Mouse (Mus musculus): ENCODE data around the gene Nabp2. TPM values are rescaled to one million over a fixed set of nuclear protein-coding genes. Genes with fewer than 3 reads are reported as not detected.
A peak's percentile ranks its signal among the peaks of the same experiment; 100 is the strongest.

Nabp2 gene
- polyA plus RNA-seq, 1 experiment from 2014 or later, result 92.2 TPM

DNA sequence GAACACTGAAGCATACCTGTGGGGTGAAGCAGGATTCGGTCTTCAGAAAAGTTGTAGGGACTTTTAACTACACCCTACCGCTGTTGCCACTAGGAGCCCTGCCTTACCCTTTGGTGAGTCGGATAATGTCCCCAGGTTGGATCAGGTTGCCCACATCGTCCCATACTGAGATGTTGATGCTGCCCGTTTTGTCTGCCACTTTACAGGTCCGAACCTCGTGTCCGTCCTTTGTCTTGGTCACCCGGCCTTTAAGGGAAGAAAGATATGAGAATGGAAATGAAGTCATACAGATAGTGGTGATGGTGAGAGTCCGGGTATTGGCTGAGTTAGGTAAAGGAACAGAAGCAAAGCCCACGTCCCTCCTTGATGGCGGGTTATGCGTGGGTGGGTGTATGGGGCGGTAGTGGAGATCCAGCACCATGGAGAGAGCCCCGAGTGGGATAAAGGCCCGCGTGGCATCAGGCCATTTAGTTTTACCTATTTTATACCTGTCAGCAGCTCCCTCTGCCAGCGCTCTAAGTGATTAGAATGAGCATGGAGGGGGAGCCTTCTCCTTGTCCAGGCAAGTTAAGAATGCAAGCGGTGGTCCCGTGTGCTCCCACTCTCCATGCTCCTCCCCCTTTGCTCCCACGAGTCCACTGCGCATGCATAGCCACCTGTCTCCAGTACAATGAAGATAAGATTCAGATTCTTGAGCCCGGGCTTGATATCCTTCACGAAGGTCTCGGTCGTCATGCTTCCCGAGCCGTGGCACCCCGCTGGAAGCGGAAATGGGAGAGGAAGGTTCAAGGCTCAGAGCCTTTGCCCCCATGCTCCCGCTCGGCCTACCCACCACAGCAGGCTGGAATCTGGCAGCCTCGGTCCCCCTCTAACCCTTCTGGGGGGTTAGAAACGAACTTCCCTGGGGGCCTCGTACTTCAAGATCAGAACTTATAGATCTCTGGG lies 2.4 kb downstream of the Nabp2 start:
- Histone ChIP-seq H3K4me3 (ENCODE audit: low read depth, low read length) (peak overlapping the region; percentile 68), H3K9ac (replicated peaks; ENCODE audit: low read length) (peak overlapping the region; percentile 78), H3K36me3 (replicated peaks; ENCODE audit: control insufficient read depth, insufficient read depth, low read depth, low read length) (no peaks in the 10 kb centered on the region; the same call in none of the 2 replicates), H3K4me1 (ENCODE audit: control insufficient read depth, insufficient read depth, low read length) (no peaks in the 10 kb centered on the region), H3K27me3 (ENCODE audit: control insufficient read depth, insufficient read depth, low read length) (no peaks in the 10 kb centered on the region), H3K9me3 (replicated peaks; ENCODE audit: control insufficient read depth, low read length) (no peaks in the 10 kb centered on the region), H3K27ac (replicated peaks; ENCODE audit: low read depth, low read length) (0 out of 2 replicates have a peak overlapping the region, but pooled peaks have one; percentile 52), H3K4me2 (ENCODE audit: low read depth, low read length) (peak overlapping the region; percentile 81)
- 19% methylated on average over 35 of the region's 35 CpGs for WGBS
- DNase-seq (ENCODE audit: low spot score), result peak; percentile 60
- ATAC-seq (replicated peaks; ENCODE audit: insufficient number of reproducible peaks, low FRiP score, low TSS enrichment, low read depth), result no peak

GRCm38 (mm10) chr10:128403931-128404330 lies 7.4 kb downstream of the Nabp2 start:
- Histone ChIP-seq H3K36me3 (replicated peaks; ENCODE audit: control insufficient read depth, insufficient read depth, low read depth, low read length) (no peaks in the 10 kb centered on the region; the same call in 1 of the 2 replicates), H3K4me2 (ENCODE audit: low read depth, low read length) (no peak overlapping the region), H3K27me3 (ENCODE audit: control insufficient read depth, insufficient read depth, low read length) (no peaks in the 10 kb centered on the region), H3K9me3 (replicated peaks; ENCODE audit: control insufficient read depth, low read length) (no peaks in the 10 kb centered on the region), H3K4me3 (ENCODE audit: low read depth, low read length) (no peak overlapping the region), H3K4me1 (ENCODE audit: control insufficient read depth, insufficient read depth, low read length) (no peaks in the 10 kb centered on the region; the same call in 1 of the 2 replicates), H3K9ac (replicated peaks; ENCODE audit: low read length) (no peak overlapping the region), H3K27ac (replicated peaks; ENCODE audit: low read depth, low read length) (no peak overlapping the region)
- WGBS, result 86% methylated on average over 7 of the region's 7 CpGs
- ATAC-seq (replicated peaks; ENCODE audit: insufficient number of reproducible peaks, low FRiP score, low TSS enrichment, low read depth) (no peak), DNase-seq (ENCODE audit: low spot score) (no peak)

- H3K9me3 ChIP-seq (replicated peaks; ENCODE audit: control insufficient read depth, low read length), result no peaks in the 10 kb centered on the region
- H3K27me3 ChIP-seq (ENCODE audit: control insufficient read depth, insufficient read depth, low read length), result no peaks in the 10 kb centered on the region
- no peak overlapping the region for H3K27ac ChIP-seq (replicated peaks; ENCODE audit: low read depth, low read length)
- DNase-seq (ENCODE audit: low spot score) (no peak), ATAC-seq (replicated peaks; ENCODE audit: insufficient number of reproducible peaks, low FRiP score, low TSS enrichment, low read depth) (no peak)
- H3K36me3 ChIP-seq (replicated peaks; ENCODE audit: control insufficient read depth, insufficient read depth, low read depth, low read length), result no peaks in the 10 kb centered on the region; the same call in 1 of the 2 replicates
- no peaks in the 10 kb centered on the region; the same call in 1 of the 2 replicates for H3K4me1 ChIP-seq (ENCODE audit: control insufficient read depth, insufficient read depth, low read length)
- no peak overlapping the region for H3K4me3 ChIP-seq (ENCODE audit: low read depth, low read length)
- WGBS, result 75% methylated on average over 9 of the region's 9 CpGs
- no peak overlapping the region for H3K9ac ChIP-seq (replicated peaks; ENCODE audit: low read length)
- H3K4me2 ChIP-seq (ENCODE audit: low read depth, low read length), result no peak overlapping the region
Observed at GRCm38 (mm10) chr10:128401638-128402037, 9.7 kb downstream of the Nabp2 start.

GRCm38 (mm10) chr10:128401056-128401455 lies 10.2 kb downstream of the Nabp2 start, which contains the start of gene Slc39a5:
TSS of gene Slc39a5 (minus strand) at chr10:128401229.
- no peak within 1 kb of the TSS for H3K27ac ChIP-seq (replicated peaks; ENCODE audit: low read depth, low read length)
- 8% methylated on average over 2 of the region's 2 CpGs for WGBS
- H3K4me3 ChIP-seq (ENCODE audit: low read depth, low read length), result no peak within 1 kb of the TSS
- ATAC-seq (replicated peaks; ENCODE audit: insufficient number of reproducible peaks, low FRiP score, low TSS enrichment, low read depth) (no peak), DNase-seq (ENCODE audit: low spot score) (no peak)
- no peaks in the 10 kb centered on the region for H3K27me3 ChIP-seq (ENCODE audit: control insufficient read depth, insufficient read depth, low read length)
- no peaks in the 10 kb centered on the region for H3K9me3 ChIP-seq (replicated peaks; ENCODE audit: control insufficient read depth, low read length)
- no peak within 1 kb of the TSS for H3K4me2 ChIP-seq (ENCODE audit: low read depth, low read length)
- no peaks in the 10 kb centered on the region; the same call in 1 of the 2 replicates for H3K4me1 ChIP-seq (ENCODE audit: control insufficient read depth, insufficient read depth, low read length)
- peaks cover under 1% of the 10 kb centered on the region; the same call in 1 of the 2 replicates for H3K36me3 ChIP-seq (replicated peaks; ENCODE audit: control insufficient read depth, insufficient read depth, low read depth, low read length)
- no peak within 1 kb of the TSS; the same call in 1 of the 2 replicates for H3K9ac ChIP-seq (replicated peaks; ENCODE audit: low read length)

DNA sequence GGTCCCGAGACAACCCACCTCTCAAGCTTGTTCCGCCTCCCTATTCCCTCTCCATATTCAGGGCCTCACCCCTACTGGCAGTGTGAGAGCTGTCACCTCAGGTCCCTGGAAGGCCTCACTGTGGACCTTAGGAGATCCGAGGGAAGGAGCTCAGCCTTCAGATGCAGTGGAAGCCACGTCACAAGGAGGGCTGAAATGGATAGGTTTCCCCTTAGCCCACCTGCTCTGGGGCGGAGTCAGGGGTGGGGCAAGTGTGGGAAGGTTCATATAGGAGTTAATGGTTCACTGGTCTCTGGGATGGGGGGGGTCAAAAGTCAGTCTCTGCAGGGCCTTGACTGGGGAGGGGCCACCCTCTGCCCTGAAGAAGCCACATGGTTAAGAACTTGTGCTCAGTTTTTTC lies 11.0 kb downstream of the Nabp2 start:
- Histone ChIP-seq H3K36me3 (replicated peaks; ENCODE audit: control insufficient read depth, insufficient read depth, low read depth, low read length) (peaks cover 3% of the 10 kb centered on the region; the same call in 1 of the 2 replicates), H3K4me3 (ENCODE audit: low read depth, low read length) (no peak overlapping the region), H3K4me1 (ENCODE audit: control insufficient read depth, insufficient read depth, low read length) (no peaks in the 10 kb centered on the region; the same call in 1 of the 2 replicates), H3K27ac (replicated peaks; ENCODE audit: low read depth, low read length) (no peak overlapping the region), H3K4me2 (ENCODE audit: low read depth, low read length) (no peak overlapping the region), H3K27me3 (ENCODE audit: control insufficient read depth, insufficient read depth, low read length) (no peaks in the 10 kb centered on the region), H3K9me3 (replicated peaks; ENCODE audit: control insufficient read depth, low read length) (no peaks in the 10 kb centered on the region), H3K9ac (replicated peaks; ENCODE audit: low read length) (no peak overlapping the region; the same call in 1 of the 2 replicates)
- DNase-seq (ENCODE audit: low spot score), result no peak
- ATAC-seq (replicated peaks; ENCODE audit: insufficient number of reproducible peaks, low FRiP score, low TSS enrichment, low read depth), result no peak
- whole genome bisulfite sequencing, result 30% methylated on average over 5 of the region's 5 CpGs

DNA sequence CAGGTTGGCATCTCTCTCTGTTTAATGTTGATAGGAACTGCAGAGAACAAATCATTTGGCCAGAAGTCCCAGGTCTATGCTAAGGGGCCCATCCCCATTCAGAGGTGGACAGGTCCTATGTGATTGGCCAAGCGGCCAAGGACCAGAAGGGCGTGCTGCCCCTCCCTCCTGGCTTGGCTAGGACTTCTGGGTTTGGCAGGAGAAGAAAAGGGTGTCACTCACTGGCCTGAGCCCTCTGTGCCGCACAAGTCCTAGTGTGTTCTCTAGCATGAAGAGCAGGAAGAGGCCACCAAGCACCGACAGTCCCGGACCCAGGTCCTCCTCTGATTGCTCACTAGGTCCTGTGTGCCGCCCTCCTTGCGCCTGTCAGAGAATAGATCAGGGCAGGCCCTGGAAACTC lies 13.8 kb downstream of the Nabp2 start:
- peaks cover 5% of the 10 kb centered on the region; the same call in 1 of the 2 replicates for H3K36me3 ChIP-seq (replicated peaks; ENCODE audit: control insufficient read depth, insufficient read depth, low read depth, low read length)
- ATAC-seq (replicated peaks; ENCODE audit: insufficient number of reproducible peaks, low FRiP score, low TSS enrichment, low read depth) (no peak), DNase-seq (ENCODE audit: low spot score) (no peak)
- H3K9ac ChIP-seq (replicated peaks; ENCODE audit: low read length), result no peak overlapping the region
- H3K4me1 ChIP-seq (ENCODE audit: control insufficient read depth, insufficient read depth, low read length), result no peaks in the 10 kb centered on the region; the same call in 1 of the 2 replicates
- H3K27ac ChIP-seq (replicated peaks; ENCODE audit: low read depth, low read length), result no peak overlapping the region
- no peak overlapping the region for H3K4me3 ChIP-seq (ENCODE audit: low read depth, low read length)
- H3K4me2 ChIP-seq (ENCODE audit: low read depth, low read length), result no peak overlapping the region
- no peaks in the 10 kb centered on the region for H3K27me3 ChIP-seq (ENCODE audit: control insufficient read depth, insufficient read depth, low read length)
- 71% methylated on average over 7 of the region's 7 CpGs for WGBS
- H3K9me3 ChIP-seq (replicated peaks; ENCODE audit: control insufficient read depth, low read length), result no peaks in the 10 kb centered on the region

- DNase-seq (ENCODE audit: low spot score) (no peak), ATAC-seq (replicated peaks; ENCODE audit: insufficient number of reproducible peaks, low FRiP score, low TSS enrichment, low read depth) (no peak)
- Histone ChIP-seq H3K36me3 (replicated peaks; ENCODE audit: control insufficient read depth, insufficient read depth, low read depth, low read length) (peaks cover 5% of the 10 kb centered on the region; the same call in 1 of the 2 replicates), H3K27ac (replicated peaks; ENCODE audit: low read depth, low read length) (no peak overlapping the region), H3K9me3 (replicated peaks; ENCODE audit: control insufficient read depth, low read length) (no peaks in the 10 kb centered on the region), H3K4me1 (ENCODE audit: control insufficient read depth, insufficient read depth, low read length) (no peaks in the 10 kb centered on the region; the same call in 1 of the 2 replicates), H3K27me3 (ENCODE audit: control insufficient read depth, insufficient read depth, low read length) (no peaks in the 10 kb centered on the region), H3K9ac (replicated peaks; ENCODE audit: low read length) (no peak overlapping the region), H3K4me2 (ENCODE audit: low read depth, low read length) (no peak overlapping the region), H3K4me3 (ENCODE audit: low read depth, low read length) (no peak overlapping the region)
- 79% methylated on average over 10 of the region's 10 CpGs for WGBS
Observed at GRCm38 (mm10) chr10:128396716-128397264, 14.5 kb downstream of the Nabp2 start.
